Mouse (Mus musculus) CH12F3 (cell line): ENCODE data around the gene Lingo4.

ENCODE experiments used
- in situ Hi-C: fragments of 300-500 bp; cut with MboI; formaldehyde crosslinking; loops from 2 replicates; pipeline ENCODE4 v1.14.3; 2020; ENCODE audit warnings: low sequenced_read_pairs

Lingo4 gene

GRCm38 (mm10) chr3:94398217-94398616, at the start of gene Lingo4:
Gene Lingo4 (plus strand): TSS chr3:94398517.
- in situ Hi-C loops: no loop called here

GRCm38 (mm10) chr3:94360812-94361211, 37.5 kb upstream of the Lingo4 start:
- in situ Hi-C loops: no loop called here

DNA sequence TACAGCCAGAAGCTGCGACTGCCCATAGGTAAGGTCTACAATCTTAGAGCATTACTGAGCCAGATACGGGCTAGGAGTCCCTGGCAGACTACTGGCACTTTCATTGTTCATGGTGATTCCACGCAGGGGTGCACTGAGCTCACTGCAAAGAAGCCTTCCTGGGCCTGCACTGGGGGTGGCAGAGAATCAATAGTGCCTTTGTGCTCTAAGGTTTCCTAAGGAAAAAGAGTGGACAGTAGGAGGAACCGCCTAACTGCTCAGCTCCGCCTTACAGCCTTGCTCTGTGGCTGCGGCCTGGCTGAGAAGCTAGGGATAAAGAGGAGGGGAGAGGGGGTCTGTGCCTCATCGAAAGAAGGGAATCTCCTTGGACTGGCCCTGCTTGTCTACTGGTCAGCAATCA, 36.2 kb upstream of the Lingo4 start, which contains the start of gene C2cd4d:
Gene C2cd4d (plus strand): TSS at position 301 of the 400 bp plus-strand sequence.
- in situ Hi-C loops: no loop called here

- in situ Hi-C loops: no loop called here
Measured at GRCm38 (mm10) chr3:94363291-94364153, 34.8 kb upstream of the Lingo4 start.

DNA sequence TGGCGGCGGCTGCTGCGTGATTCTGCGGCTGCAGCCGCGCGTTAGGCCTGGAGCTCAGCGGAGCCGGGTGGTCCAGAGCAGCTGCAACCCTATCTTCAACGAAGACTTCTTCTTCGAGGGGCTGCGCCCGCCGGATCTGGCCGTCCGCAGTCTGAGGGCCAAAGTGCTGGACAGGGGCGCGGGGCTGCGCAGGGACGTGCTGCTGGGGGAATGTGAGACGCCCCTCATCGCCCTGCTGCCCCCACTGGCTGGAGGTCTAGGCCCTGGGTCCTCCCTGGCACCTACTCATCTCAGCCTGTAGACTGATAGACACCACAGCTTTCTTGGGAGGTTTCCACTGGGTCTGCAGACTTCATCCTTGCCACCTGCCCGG, 34.2 kb upstream of the Lingo4 start:
- in situ Hi-C loops: no loop called here

DNA sequence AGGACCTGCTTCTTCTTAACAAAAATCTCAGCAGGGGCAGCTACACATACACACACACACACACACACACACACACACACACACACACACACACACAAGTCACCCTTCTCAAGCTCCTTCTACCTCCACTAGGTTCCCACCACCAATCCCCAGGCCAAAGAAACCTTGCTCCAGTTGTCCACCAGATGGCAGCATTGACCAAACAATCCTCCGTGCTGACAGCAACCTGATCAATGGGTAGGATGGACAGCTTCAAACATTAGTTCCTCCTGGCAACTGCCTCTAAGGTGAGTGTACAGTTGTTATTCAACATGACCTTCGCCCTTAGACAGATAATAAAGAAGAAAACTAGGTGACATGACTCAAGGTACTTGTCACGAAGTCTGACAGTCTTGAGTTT, 31.6 kb upstream of the Lingo4 start:
- in situ Hi-C loops: no loop called here

DNA sequence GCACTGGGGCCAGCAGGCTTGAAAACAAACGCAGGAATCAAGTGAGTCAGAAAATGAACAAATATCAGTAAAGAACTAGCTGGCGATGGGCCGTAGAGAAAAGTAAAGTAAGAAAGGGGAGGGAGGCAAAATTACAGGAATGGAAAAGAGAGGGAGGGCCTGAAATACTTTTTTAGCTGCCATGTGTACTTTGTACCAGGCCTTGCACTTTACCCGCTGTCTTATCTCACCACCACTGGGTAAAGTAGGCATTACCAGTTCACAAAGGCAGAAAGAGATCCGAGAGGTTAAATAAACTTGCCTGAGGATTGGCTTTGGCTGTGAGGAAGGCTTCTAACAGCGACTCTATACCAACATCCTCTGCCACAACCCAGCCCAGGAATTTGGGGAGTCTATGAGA, 30.8 kb upstream of the Lingo4 start:
- in situ Hi-C loops: no loop called here

DNA sequence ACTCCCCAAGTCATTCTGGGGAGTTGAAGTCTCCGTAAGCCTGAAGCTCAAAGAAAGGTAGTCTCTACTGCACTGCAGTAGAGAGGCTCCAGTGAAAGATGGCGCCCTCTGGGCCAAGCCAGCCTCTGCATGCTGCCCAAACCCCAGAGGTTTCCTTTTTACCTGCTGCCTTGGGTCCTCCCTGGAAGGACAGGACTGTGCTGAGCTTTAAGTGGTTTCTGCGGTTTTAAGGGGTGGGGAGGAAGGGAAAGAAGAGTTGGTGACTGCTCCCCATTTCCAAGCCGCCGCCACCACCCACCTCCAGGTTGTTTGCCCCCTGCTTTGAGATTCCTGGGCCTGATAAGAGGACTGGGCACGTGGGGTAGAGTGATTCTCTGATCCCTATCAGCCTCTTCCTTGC, 29.7 kb upstream of the Lingo4 start:
- in situ Hi-C loops: no loop called here

DNA sequence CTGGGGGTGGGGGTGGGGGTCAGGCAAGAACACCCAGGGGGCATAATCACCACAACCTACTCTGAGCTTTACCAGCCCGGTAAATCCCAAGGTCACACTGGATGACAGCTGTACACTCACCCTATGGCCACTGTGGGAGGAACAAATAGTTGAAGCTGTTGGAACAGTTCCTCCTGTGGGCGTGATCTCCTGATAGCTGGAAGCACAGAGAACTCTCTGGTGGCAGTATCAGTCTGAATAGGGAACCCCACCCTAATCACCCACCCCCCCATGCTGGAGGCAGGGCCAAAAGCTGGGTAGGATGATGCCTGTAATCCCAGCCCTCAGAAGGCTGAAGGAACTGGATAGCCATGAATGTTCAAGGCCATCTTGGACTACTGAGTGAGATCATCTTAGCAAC, 28.6 kb upstream of the Lingo4 start:
- in situ Hi-C loops: loop anchor here (10.0 kb wide), 1 partner anchor 75 kb away; the partner anchor contains the start of genes Mrpl9 and Oaz3

- in situ Hi-C loops: loop anchor here (10.0 kb wide), 1 partner anchor 73 kb away; the partner anchor contains the start of genes Mrpl9 and Oaz3
Measured at GRCm38 (mm10) chr3:94371637-94372036, 26.7 kb upstream of the Lingo4 start.

DNA sequence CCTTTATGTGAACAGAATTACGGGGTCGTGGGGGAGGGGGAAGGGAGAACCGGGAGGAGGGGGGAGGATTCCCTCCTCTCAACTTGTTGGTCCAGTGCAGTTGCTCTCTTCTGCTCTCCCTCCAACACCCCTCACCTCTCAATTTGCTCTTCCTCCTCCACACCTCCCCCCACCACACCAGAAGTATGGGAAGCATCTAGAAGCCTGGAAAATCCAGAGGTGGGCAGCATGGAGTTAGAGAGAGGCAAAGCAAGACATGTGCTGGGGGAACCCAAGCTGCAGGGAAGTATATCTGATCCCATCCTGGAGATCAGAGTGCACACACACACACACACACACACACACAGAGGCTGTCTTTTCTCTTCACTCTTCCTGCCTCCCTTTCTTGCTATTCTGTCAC, 26.3 kb upstream of the Lingo4 start:
- in situ Hi-C loops: loop anchor here (10.0 kb wide), 1 partner anchor 73 kb away; the partner anchor contains the start of genes Mrpl9 and Oaz3

DNA sequence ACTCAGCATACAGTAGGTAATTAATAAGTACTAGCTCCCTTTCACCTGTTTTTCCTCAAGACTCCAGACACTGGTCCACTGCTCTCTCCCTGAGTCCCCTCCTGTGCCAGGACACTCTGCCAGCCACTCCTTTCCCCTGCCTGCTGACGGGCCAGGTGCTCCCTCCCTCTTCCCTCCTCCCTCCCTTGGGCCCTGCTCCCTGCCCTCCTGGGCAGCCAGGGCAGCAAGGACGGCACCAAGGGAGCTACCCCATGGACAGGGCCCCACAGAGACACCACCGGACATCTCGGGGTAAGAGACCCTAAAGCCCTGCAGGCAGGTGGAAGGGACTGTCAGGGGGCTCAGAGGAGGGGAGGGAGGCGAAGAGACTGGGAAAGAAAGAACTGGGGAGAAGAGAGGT, 25.7 kb upstream of the Lingo4 start, which contains the start of gene Rorc:
Gene Rorc (plus strand): TSS at position 154 of the 400 bp plus-strand sequence.
- in situ Hi-C loops: loop anchor here (10.0 kb wide), 1 partner anchor 72 kb away; the partner anchor contains the start of genes Mrpl9 and Oaz3

DNA sequence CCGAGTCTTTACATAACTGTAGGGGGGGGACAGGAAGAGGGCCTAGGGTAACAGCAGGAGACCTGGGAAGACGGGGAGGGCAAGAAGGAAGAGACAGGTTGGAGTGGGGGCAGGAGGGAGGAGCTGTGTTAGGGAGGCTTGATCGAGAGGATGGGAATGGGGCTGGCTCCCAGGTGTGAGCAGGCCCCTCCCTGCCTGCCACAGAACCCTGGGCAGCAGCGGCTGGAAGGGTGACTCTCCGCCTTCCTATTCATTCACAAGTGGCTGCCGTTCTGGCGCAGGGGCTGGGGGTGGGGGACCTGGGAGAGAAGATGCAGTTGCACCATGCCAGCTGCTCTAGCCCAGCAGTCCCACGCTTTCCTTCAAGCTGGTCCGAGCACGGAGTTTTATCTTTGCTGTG, 25.2 kb upstream of the Lingo4 start:
- in situ Hi-C loops: loop anchor here (10.0 kb wide), 1 partner anchor 72 kb away; the partner anchor contains the start of genes Mrpl9 and Oaz3

GRCm38 (mm10) chr3:94373597-94374011, 24.7 kb upstream of the Lingo4 start:
- in situ Hi-C loops: loop anchor here (10.0 kb wide), 1 partner anchor 71 kb away; the partner anchor contains the start of genes Mrpl9 and Oaz3

- in situ Hi-C loops: loop anchor here (10.0 kb wide), 1 partner anchor 70 kb away; the partner anchor contains the start of genes Mrpl9 and Oaz3
Measured at GRCm38 (mm10) chr3:94374636-94375035, 23.7 kb upstream of the Lingo4 start.

- in situ Hi-C loops: loop anchor here (10.0 kb wide), 1 partner anchor 70 kb away; the partner anchor contains the start of genes Mrpl9 and Oaz3
Measured at GRCm38 (mm10) chr3:94375146-94375545, 23.2 kb upstream of the Lingo4 start.

DNA sequence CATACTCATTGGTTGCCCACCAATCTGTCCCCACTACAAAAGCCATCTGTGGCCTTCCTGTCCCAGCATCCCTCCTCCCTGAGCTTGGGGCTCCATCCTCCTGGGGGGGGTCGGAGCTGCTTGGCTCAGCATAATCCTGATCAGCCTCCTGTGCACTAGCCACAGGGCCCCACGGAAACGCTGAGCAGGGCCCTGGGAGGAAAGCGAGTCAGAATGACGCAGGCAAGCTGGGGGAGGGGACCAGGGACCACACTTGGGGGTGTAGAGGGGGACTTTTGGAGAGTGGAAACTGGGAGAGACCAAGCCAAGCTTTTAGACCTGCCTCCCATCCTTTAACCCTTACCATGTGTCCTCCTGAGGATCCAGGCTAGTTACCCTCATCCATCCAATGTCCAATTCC, 22.5 kb upstream of the Lingo4 start:
- in situ Hi-C loops: loop anchor here (10.0 kb wide), 1 partner anchor 69 kb away; the partner anchor contains the start of genes Mrpl9 and Oaz3

- in situ Hi-C loops: loop anchor here (10.0 kb wide), 1 partner anchor 68 kb away; the partner anchor contains the start of genes Mrpl9 and Oaz3
Measured at GRCm38 (mm10) chr3:94377028-94377923, 21.0 kb upstream of the Lingo4 start.

DNA sequence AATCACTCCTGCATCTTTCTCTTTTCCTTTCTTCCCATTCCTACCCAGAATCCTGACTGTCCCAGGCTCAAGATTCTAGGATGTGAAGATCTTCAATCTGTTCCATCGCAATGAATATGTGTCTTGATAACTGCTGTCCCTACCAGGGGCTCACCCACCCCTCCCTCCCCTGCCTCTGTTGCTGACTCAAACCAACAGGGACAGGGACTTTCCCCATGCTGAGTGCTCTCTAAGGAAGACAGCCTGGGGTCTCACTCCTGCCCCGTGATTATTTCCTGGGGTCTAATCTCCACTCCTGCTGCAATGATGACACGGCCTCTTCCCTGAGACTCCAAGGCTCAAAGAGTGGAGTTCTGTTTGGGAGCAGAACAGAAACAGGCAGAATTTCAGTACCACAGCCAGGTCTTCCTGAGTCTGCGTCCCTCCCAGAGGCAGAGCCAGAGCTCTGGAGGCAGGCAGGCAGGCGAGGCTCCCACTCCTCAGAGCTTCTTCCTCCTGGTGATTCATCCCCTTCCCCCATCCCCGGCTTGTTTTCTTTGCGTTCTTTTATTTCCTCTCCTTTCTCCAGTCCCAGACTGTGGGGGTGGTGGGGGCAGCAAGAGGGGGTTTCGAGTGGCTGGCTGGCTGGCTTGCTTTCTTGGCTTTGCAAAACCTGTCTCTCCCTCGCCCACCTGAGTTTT, 18.3 kb upstream of the Lingo4 start:
- in situ Hi-C loops: loop anchor here (10.0 kb wide), 1 partner anchor 65 kb away; the partner anchor contains the start of genes Mrpl9 and Oaz3

GRCm38 (mm10) chr3:94382308-94382707, 16.0 kb upstream of the Lingo4 start:
- in situ Hi-C loops: no loop called here
